Mouse (Mus musculus) gastrocnemius, postnatal 36 days (tissue): ENCODE data around the gene Nav2. TPM values are rescaled to one million over a fixed set of nuclear protein-coding genes. Genes with fewer than 3 reads are reported as not detected.
A peak's percentile ranks its signal among the peaks of the same experiment; 100 is the strongest.

Experiments
- DNase-seq, 2 experiments: peaks; one replicate each; pipeline ENCODE4 v3.0.0; 2022
- intact Hi-C: fragments of 180-260 bp; cut with DNase I; formaldehyde crosslinking; loops from one replicate; pipeline ENCODE4 v1.15.1; 2025
- total RNA-seq, 2 experiments: library from RNA; stranded (reverse); gene quantifications; 2 replicates each; pipeline ENCODE4 v1.2.3; 2021

Nav2 gene
- total RNA-seq, 2 experiments from 2014 or later = 21.8 to 23.9 TPM

DNA sequence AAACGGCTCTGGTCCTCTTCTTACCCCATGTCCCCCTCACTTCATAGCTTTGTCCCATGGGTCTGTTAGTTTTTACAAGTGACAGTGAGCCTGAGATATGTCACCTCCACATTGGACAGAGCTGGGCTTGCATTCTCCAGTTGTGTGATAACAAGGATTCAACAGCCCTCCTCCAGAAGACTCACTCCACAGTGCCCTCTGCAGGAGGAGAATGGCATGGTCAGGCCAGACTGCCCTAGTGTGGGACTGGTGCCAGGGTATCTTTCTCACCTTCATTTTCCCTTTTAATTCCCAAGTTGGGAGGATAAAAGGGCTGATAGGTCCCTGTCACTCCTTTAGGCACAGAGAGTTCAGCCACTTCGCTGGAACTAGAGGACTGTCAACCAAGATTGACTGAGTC, 530.6 kb downstream of the Nav2 start:
- intact Hi-C loops = loop anchor here (5.0 kb wide), 1 partner anchor 37 kb away; no protein-coding TSS in a partner anchor
- DNase-seq = no peak

DNA sequence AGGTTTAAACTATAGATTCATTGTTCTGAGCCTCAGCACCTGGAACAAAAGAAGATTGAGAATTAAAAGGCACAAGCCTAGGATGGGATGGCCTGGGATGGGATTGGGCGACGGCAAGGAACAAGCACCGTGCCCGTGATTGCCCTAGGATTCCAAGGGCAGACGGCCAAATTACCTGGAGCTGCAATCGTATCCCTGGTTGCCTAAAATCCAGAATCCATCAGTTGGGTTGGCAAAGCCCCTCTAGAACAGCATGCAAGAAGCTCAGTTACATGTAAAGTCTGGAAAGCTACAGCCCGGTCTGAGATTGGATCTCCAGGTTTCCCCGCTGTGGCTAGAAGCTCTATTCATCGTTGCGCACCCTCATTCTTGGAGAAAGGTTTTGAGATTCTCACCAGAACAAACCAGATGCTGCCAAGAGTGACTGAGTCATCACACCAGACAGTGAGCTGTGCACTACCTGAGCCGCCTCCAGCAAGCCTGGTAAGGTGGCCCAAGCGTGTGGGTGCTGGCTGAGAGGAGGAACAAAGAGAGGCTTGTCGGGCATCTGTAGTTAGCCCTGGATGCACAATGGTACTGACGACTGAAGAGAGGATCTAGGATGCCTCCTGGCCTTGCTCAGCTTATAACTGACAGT, 531.9 kb downstream of the Nav2 start:
- intact Hi-C loops = no loop called here
- DNase-seq = no peak

DNA sequence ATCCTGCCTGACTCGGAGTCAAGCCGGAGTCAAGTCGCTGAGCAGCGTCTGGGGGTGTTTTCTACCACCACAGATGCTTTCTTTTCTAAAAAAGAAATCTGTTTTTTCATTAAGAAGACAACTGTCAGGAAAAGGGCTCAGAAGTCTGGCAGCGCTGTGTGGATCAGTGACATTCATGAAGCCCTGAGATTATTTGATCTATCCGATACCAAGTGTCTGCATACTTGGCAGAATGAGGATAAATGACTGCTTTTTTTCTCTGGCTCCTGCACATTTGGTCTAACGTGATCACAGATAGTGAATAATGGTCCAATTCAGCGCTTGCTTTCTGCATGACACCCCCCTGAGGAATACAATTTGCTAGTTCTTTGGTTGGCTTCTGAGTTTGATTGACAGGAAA, 533.7 kb downstream of the Nav2 start:
- intact Hi-C loops = no loop called here
- DNase-seq = no peak

DNA sequence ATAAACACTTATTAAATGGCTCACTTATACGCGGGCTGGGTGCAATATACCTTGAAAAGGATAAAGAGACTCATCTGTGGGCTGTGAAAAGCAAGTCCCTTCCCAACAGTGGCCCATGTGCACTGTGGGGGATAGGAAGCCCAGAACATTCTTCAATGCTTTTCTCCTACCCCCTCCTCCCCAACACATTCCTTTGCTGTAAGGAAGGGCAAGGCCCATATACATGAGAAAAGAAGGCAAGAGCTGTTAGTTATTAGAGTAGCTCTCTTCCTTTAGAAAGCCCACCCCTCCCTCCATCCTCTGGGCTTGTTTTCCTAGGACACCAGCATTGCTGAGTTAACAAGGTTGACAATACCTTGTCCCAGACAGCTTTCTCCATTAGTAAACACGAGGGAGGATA, 540.1 kb downstream of the Nav2 start:
- intact Hi-C loops = no loop called here
- no peak for DNase-seq

DNA sequence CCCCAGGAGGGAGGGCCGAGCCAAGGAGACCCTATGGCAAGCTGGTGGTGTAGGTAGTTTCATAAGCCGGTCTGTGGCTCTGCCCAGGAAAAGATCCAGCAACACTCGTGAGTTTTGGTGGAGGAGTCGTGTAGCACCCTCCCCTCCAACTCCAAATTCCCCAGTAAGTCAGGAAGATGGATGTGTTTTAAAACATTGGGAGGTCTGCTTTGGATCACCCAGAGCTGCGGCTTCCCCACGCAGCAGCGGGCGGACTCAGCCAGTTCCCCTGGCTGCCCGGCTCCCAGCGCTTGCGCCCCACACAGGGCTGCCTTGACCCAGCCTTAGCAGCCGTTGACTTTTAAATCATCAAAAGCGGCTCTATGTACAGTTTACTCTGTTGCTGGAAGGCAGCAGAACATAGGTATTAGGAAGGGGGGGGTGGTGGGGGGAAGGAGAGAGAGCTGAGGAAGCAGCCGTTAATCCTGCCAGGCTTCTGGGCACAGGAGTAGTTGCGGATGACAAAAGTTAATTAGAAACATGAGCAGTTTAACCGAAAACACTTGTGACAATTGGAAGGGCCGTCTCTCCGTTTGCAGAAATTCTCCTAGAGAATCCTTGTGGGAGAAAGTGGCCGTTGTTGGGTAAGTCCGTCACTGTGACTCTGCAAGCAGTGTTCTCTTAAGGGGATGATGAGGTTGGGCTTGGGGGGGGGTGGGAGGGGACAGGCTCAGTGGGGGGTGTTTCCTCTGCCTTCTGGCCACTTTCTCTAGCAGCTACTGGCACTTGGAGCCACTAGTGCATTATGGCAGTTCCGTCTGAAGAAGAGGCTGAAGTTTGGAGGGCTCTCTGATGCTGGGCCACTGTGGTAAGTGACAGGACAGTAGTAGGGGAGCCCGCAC, 542.0 kb downstream of the Nav2 start:
- no peak for DNase-seq
- intact Hi-C loops = no loop called here

DNA sequence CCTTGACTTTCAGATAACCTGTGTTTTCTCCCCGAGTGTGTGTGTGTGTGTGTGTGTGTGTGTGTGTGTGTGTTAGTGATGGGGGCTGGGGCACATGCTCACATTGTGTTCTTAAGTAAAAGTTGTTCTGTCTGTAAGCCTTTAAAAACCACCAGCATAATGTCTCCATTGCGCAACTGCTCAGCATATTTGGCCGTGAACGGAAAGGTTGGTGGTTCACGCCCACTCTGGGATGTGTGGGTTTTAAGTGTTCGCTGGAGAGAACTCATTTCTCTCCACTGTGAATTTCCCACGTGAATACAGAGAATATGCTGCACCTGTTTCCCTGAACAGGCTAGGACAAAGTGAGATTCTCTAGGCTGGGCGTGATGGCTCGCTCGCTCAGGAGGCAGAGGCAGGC, 542.7 kb downstream of the Nav2 start:
- intact Hi-C loops = no loop called here
- DNase-seq = no peak

DNA sequence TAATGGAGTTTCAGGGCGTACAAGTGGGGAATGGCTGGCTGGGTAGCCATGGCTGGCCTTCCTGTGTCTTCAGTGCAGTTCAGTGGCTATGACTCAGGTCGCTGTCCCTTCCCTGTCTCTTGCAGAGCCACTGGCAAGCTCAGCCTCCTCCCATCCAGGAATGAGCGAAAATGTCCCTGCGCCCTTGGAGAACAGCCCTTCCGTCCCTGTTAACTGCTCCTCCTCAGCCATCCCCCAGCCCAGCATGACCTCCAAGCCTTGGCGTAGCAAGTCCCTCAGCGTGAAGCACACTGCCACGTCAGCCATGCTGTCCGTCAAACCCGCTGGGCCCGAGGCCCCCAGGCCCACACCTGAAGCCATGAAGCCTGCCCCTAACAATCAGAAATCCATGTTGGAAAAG, 543.8 kb downstream of the Nav2 start:
- intact Hi-C loops = no loop called here
- DNase-seq = no peak

DNA sequence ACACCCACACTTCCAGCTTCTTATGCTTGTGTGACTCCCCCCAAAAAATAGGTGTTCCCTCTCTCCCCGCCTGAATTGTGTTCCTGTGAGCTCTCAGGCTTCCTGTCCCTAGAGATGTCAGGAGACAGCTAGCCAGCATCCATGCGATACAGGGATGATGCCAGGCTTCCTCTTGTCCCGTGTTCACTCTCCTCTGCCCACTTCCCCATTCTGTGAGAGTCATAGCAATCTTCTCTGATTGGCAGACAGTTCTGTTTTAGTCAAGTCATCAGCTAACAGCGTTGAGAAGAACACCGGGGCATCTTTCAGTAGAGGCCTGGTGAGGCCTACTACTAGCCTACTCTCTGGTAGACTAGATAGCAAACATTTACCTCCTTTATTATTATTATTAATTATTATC, 546.1 kb downstream of the Nav2 start:
- intact Hi-C loops = no loop called here
- no peak for DNase-seq

DNA sequence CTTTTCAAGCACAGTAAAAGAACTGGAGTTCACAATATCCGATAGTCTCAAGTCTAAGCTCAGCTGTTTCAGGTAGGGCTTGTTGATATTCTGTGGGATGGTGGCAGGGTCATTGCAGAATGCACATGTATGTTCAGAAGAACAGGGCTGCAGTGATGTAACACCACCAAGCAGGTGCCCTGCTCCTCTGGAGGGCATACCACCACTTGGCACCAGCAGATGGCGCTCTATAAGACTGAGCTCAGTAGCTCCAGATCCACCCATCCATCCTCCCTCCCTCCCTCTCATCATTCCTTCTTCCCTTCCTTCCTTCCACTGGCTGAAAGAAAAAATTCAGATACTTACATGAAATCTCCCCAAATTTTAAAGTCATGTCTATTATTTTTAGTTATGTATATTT, 547.6 kb downstream of the Nav2 start:
- no peak for DNase-seq
- intact Hi-C loops = no loop called here

DNA sequence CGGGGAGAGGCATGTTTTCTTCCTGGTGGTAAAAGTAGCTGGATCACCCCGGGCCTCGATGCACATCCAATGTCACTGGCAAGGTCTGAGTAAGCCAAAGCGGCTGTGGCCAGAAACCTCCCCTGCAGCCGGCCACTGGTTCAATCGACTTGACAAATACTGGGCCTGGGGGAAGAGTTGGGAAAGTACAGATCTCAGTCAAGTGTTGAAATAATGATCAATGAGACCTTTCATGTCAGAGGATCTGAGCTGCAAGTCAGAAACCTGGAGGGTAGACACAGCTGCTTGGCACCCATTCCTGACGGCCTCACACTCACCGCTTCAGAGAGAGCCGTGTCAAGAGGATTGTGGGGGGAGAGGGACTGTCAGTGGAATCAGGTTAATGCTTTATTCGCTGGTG, 548.9 kb downstream of the Nav2 start:
- intact Hi-C loops = no loop called here

DNA sequence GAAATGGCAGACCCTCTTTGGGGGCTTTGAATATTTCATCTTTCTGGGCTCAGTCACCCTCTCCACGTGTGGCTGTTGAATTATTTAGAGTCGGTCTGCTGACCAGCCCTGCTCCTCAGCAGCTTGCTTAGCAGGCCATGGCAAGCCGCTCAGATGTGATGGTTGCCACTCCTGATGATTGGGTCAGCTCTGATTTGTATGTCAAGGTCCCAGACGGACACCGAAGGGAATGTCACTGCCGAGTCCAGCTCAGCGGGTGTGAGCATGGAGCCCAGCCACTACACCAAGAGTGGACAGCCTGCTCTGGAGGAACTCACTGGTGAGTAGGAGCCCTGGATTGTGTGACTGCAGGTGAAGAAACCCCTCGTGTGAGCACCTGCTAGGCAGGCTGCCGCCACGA, 549.4 kb downstream of the Nav2 start:
- intact Hi-C loops = no loop called here
- DNase-seq = no peak

More for the DNA sequence above, 548.9 kb downstream of the Nav2 start:
- DNase-seq = no peak

DNA sequence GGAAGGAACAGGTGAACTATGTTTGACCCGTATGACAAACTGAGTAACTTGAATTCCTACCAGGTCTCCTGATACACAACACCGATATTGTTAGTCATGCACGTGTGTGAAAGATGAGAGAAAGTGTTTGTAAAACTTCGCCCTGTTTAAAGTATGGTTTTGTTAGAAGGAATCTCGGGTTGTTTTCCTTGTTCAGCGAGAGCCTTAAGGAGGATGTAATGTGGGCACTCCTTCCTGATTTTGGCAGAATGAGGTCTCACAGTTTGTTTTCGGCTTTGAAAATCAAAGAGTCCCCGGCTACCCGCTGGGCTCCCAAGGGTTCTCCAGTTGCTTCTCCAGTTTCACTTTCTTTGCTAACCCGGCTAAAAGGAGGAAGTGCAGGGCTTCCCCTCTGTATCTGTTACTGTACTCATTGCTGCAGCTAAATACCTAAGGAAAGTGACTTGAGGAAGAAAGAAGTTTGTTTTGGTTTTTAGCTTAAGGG, 553.9 kb downstream of the Nav2 start:
- DNase-seq = no peak
- intact Hi-C loops = no loop called here

DNA sequence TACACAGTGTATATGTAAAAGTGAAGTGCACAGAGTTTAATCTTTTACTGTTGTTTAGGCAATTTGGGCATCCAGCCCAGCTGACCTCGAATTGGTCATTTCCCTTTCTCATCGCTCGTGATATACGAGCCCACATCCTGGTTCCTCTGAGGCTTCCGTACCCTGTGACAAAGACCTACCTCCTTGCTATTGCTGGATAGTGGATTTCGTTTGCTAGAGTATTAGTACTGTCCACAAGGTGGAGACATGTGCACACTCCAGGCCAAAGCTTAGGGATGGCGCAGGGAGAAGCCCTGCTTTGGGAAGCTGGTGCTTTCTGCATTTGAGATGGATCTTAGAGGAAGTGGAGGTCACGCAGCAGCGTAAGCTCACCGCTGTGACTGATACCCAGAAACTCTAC, 559.3 kb downstream of the Nav2 start:
- intact Hi-C loops = loop anchor here (2.0 kb wide), 1 partner anchor 133 kb away; no protein-coding TSS in a partner anchor
- no peak for DNase-seq

DNA sequence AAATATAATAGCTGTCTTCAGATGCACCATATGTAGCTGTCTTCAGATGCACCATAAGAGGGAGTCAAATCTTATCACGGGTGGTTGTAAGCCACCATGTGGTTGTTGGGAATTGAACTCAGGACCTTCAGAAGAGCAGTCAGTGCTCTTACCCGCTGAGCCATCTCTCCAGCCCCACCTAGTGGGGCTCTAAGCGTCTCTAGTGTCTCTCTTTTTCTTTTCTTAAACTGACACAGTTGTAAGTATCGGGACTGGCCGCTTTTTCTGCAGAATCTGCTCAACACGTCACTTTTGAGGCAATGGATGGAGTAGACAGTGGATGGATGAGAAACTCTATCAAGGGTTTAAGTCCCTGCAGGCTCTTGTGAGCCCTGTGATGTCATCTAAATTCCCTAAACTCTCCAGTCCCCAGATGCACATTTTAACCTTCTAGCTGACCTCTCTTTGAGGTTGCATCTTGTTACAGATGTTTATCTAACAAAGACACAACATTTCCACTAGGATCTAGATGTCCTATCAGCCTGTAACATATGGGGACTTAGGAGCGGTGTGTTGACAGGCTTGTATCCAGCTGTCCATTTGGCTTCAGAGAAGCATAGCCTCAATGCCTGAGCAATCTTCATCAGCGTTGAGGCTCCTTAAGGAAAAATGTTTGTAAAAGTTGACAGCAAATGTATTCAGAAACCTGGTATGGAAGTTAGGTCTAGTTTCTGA, 560.1 kb downstream of the Nav2 start:
- no peak for DNase-seq
- intact Hi-C loops = loop anchor here (2.0 kb wide), 1 partner anchor 132 kb away; no protein-coding TSS in a partner anchor

DNA sequence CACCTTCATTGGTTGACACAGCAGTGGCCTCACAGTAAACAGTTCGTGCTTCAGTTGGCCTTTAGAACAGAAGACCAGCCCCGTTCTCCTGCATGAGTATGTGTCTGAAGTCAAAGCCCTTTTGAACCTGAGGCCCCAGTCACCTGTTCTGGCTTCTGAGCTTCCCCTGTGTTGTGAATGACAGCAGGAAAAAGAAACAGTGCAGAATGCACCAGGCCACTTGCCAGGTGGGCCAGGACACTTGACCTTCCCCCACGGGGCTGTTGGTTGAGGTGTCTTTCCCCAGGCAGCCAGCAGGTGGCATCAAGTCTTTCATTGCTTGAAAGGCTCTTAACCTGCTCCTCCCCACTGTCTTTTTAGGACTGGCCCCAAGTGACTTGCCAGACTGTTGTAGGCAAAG, 562.8 kb downstream of the Nav2 start:
- peak; percentile 29 for DNase-seq
- intact Hi-C loops = loop anchor here (5.0 kb wide), 1 partner anchor 281 kb away; no protein-coding TSS in a partner anchor

DNA sequence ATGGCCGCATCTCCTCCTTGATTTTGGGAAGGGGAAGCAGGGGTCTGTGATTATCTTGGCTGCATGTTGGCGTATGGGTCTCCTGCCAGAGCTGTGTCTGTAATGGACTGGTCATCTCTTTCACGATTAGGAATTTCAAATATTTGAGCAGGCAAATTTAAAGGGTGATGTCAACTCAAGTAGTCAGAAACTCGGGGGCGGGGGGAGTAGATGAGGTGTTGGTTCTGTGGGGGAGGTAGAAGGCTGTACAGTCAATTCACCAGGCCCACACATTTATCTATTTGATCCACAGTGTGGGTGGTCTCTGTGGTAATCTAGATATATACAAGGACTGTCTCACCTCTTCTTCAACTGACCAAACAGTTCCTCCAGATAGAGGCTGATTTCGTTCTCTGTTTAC, 566.8 kb downstream of the Nav2 start:
- no peak for DNase-seq
- intact Hi-C loops = no loop called here

DNA sequence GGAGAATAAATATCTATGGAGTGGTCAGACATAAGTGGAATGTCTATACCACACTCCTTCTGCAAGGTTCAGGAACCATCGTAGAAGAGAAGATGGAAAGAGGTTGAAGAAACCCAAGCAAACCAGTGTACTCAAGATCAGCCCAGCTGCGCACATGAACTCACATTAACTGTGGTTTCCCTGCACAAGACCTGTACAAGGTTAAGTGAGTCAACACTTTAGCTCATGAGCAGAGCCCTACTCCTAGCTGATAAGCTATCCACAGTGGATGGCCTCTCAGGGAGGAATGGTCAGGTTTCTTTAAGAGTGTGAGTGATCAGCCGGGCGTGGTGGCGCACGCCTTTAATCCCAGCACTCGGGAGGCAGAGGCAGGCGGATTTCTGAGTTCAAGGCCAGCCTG, 567.6 kb downstream of the Nav2 start:
- intact Hi-C loops = no loop called here
- DNase-seq = no peak

DNA sequence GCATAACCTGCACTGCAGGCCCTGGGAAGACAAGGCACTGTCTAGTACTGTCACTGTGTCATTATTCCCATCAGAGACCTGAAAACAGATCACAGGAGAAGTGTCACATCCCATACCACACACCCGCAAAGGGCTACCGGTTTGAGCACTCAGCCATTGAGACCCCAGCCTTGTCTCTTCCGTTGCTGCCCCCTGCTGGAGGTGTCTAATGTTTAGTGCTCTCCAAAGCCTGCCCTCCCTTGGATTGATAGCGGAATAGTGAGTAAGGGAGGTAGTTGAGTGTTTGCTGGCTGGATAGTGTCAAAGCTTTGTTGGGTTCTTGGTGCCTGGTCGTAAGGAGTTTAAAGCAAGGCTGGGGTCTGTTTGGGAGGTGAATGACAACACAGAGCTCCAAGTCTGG, 568.1 kb downstream of the Nav2 start:
- no peak for DNase-seq
- intact Hi-C loops = no loop called here

DNA sequence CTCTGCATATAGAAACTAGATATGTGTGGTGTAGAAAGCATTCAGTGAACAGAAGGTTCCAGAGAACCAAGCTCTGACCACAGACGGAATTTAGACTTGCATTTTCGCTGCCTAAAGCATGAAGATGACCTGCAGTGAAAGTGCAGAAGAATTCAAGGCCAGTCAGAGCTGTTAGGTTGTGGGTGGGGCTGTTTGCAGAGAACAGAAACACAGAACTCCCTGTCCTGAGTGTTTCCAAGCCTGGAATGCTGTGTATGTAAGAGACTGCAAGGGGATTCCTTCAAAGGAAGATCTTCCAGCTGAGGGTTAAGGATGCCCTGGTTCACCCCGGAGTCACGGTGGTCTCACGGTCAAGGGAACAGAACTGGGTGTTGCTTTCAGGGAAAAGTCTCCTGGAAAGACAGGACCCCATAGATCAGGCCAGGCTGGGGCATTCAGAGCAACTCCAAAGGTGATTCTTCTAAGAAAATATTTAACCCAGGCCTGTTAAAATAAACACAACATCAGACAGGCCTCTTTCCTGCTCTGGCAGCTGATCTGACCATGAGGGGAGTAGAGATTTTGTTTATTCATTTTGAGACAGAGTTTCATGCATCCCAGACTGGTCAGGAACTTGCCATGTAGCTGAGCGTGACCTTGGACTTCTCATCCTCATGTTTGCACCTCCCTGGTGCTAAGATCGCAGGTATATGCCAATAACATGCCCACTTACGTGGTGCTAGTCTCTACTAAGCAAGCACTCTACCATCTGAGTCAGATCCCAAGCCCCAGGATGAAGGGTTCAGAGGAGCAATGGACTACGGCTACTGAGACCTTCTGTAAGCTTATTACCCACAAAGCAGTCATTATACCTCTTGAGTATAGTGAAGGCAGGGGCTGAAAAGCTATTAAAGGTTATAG, 568.8 kb downstream of the Nav2 start:
- intact Hi-C loops = no loop called here
- no peak for DNase-seq

DNA sequence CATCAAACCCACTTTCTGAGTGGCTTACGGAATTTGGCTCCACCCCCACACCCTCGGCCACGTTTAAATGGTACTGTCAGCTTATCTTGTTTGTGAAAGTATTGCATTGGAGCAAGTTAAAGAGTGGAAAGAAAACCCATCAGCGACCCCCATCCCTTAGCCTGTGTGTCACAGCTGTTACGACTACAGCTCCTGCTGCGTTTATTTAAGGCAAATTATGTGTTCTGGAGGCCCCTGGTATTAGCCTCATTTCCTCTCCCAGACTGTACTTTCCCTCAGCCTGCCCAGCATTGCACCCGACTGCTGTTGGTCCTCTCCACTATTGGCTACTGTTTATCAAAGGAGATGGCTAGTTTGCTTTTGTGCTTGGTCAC, 569.4 kb downstream of the Nav2 start:
- no peak for DNase-seq
- intact Hi-C loops = no loop called here
